Mouse (Mus musculus) heart, embryonic 10.5 days (tissue): ENCODE measurements around the gene Pdss2. TPM values are rescaled to one million over a fixed set of nuclear protein-coding genes. Genes with fewer than 3 reads are reported as not detected.

Experiments used
- DNase-seq: peaks from one replicate; pipeline ENCODE4 v3.0.0-alpha.2; 2017; ENCODE audit warnings: low spot score
- H3K27ac ChIP-seq: fragments of 300-500 bp; sonication (generic); 2 replicates; pipeline ENCODE4 v1.5.1; 2016; ENCODE audit warnings: mild to moderate bottlenecking
- H3K27me3 ChIP-seq: fragments of 300-500 bp; sonication (generic); 2 replicates; pipeline ENCODE4 v1.6.1; 2016; ENCODE audit warnings: mild to moderate bottlenecking; ENCODE audit not compliant: poor library complexity, insufficient read depth, severe bottlenecking
- H3K36me3 ChIP-seq: fragments of 300-500 bp; sonication (generic); 2 replicates; pipeline ENCODE4 v1.6.1; 2016; ENCODE audit warnings: mild to moderate bottlenecking, moderate library complexity
- H3K4me1 ChIP-seq: fragments of 300-500 bp; sonication (generic); 2 replicates; pipeline ENCODE4 v1.6.1; 2016; ENCODE audit warnings: mild to moderate bottlenecking
- H3K4me3 ChIP-seq: fragments of 300-500 bp; sonication (generic); 2 replicates; pipeline ENCODE4 v1.5.1; 2016; ENCODE audit warnings: mild to moderate bottlenecking, moderate library complexity
- H3K9me3 ChIP-seq: fragments of 300-500 bp; sonication (generic); 2 replicates; pipeline ENCODE4 v1.6.1; 2016; ENCODE audit warnings: mild to moderate bottlenecking, moderate library complexity
- WGBS: fragments of 180-500 bp; shearing (Covaris S2); methylation state at CpG from one replicate; pipeline ENCODE4 v1.1.7; 2016; 5-methylcytosine and 5-hydroxymethylcytosine counted together
- polyA plus RNA-seq: library from polyadenylated mRNA; unstranded; fragments of >200 nt; fragmentation: Nextera tagmentation; extraction: Ambion mirVana; gene quantifications from 2 replicates; pipeline ENCODE4 v1.2.1, GENCODE M21; 2016

Gene Pdss2
- polyA plus RNA-seq, 1 experiment from 2014 or later = 13.0 TPM

DNA sequence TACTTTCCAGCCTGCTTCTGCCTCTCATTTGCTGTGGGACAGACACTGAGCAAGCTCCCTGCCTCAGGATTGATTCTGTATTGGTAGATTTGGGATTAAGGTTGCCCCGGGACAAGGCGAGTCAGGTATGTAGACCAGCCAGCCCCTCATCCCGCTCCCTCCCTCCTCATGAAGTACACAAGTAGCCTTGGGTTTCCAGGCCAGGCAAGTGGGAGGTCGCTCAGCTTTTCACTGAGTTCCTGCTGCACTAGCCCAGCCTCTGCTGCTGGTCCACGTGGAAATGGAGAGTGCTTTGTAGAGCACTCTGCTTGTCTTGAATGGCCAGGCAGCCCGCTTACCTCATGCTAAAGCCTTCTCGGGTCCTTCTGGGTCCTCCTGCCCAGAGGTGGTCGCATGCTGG lies 268.7 kb downstream of the Pdss2 start:
- Histone ChIP-seq H3K27ac (peak overlapping the region; percentile 70), H3K36me3 (peaks cover 12% of the 10 kb centered on the region), H3K9me3 (no peaks in the 10 kb centered on the region), H3K4me3 (no peak overlapping the region), H3K27me3 (no peaks in the 10 kb centered on the region), H3K4me1 (peaks cover 40% of the 10 kb centered on the region)
- DNase-seq = no peak
- 57% methylated on average over 8 of the region's 8 CpGs for WGBS

DNA sequence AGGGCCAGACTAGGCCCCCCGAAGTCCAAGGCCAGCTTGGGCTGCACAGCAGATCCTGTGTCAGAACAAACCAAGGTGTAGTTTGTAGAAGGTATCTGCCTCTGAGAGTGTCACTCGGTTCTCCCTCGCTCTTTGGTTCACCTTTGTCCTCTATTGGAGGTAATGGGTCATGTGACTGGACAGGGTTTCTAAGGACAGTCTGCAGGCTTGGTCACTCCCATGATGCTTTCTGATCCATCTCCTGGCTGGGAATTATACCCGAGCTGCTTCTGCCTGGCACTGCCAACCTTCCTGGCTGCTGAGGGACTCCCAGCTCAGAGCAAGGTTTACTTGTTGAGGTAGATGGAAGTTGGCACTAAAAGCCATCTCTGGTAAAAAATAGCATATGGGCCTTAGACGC lies 269.6 kb downstream of the Pdss2 start:
- no peak for DNase-seq
- H3K4me1 ChIP-seq = peaks cover 37% of the 10 kb centered on the region
- H3K9me3 ChIP-seq = no peaks in the 10 kb centered on the region
- H3K4me3 ChIP-seq = no peak overlapping the region
- peak overlapping the region; percentile 70; the same call in 1 of the 2 replicates for H3K27ac ChIP-seq
- H3K27me3 ChIP-seq = no peaks in the 10 kb centered on the region
- 82% methylated on average over 5 of the region's 5 CpGs for WGBS
- peaks cover 20% of the 10 kb centered on the region for H3K36me3 ChIP-seq

DNA sequence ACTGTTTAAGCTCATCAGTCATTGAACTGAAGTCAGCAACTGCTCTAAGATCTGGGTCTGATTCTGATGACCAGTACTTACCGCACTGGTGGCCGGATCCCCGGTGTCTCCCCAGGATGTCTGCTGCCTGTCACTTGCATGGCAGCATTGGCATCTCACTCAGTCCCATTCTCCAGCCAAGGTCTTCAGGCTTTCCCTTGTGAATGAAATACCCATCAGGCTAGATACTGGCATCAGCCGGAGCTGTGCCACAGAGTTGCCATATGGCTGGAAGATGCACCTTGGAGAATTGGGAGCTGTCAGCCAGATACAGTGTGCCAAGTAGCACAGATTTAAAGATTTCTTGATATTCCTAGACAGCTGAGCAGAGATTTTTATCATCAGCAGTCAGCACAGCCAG lies 281.3 kb downstream of the Pdss2 start:
- WGBS = 96% methylated on average over 4 of the region's 4 CpGs
- H3K4me3 ChIP-seq = no peak overlapping the region
- no peak for DNase-seq
- no peaks in the 10 kb centered on the region for H3K9me3 ChIP-seq
- H3K4me1 ChIP-seq = no peaks in the 10 kb centered on the region
- H3K36me3 ChIP-seq = peaks cover 52% of the 10 kb centered on the region
- no peak overlapping the region for H3K27ac ChIP-seq
- no peaks in the 10 kb centered on the region for H3K27me3 ChIP-seq

DNA sequence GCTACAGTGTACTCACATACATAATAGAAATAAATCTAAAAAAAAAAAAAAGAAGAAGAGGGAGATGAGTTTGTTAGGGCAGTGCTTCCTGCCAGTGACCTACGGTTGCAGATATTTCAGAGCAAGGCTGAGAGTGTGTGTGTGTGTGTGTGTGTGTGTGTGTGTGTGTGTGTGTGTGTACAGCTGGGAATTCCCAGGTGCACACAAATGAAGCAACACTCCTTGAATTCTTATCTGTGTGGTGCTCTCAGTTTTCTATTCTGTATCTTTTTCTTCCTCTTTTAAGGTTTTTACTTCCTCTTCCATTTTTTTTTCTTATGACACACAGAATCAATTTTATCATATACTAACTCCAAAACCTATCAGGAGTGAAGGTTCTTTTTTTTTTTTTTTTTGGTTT lies 283.0 kb downstream of the Pdss2 start:
- Histone ChIP-seq H3K9me3 (no peaks in the 10 kb centered on the region), H3K4me1 (no peaks in the 10 kb centered on the region), H3K27ac (no peak overlapping the region), H3K27me3 (no peaks in the 10 kb centered on the region), H3K36me3 (peaks cover 43% of the 10 kb centered on the region), H3K4me3 (no peak overlapping the region)
- no peak for DNase-seq
- 72% methylated on average over 1 of the region's 1 CpGs for WGBS

DNA sequence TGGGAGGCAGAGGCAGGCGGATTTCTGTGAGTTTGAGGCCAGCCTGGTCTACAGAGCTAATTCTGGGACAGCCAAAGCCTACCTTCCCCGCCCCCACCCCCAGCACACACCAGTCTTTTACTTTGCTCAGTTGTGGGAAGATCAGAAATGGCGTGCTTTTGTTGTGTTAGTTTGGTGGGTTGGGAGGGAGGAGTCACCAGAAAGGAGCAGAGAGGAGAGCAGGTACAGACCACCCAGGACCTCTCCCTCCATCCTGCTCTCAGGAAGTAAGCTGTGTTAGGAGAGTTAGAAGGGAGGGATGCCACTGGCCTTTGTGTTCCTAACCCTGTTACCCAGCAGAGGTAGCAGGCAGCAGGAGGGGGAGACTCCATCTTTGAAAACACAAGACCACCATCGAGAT lies 285.8 kb downstream of the Pdss2 start:
- peaks cover 49% of the 10 kb centered on the region for H3K36me3 ChIP-seq
- 67% methylated on average over 4 of the region's 4 CpGs for WGBS
- no peak for DNase-seq
- no peaks in the 10 kb centered on the region for H3K27me3 ChIP-seq
- no peak overlapping the region for H3K27ac ChIP-seq
- H3K9me3 ChIP-seq = no peaks in the 10 kb centered on the region
- no peak overlapping the region for H3K4me3 ChIP-seq
- no peaks in the 10 kb centered on the region for H3K4me1 ChIP-seq

DNA sequence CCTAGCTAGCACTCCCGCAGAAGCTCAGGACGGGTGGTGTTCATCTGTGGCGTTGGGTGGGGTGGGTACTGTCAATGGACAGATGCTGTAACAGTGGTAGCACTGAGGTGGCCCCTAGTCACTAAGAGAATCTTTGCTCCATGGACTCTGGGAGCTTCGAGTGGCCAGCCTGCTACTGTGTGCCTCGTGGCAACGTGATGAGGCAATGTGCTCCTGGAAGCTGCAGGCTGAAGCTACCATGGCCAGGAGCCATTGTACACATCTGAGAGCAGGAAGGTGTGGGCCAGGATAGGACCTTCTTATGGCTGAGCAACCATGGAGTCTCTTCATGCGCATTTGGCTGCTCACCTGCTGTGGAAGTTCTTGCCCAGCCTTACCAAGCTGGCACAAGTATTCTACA lies 287.9 kb downstream of the Pdss2 start:
- 93% methylated on average over 7 of the region's 7 CpGs for WGBS

DNA sequence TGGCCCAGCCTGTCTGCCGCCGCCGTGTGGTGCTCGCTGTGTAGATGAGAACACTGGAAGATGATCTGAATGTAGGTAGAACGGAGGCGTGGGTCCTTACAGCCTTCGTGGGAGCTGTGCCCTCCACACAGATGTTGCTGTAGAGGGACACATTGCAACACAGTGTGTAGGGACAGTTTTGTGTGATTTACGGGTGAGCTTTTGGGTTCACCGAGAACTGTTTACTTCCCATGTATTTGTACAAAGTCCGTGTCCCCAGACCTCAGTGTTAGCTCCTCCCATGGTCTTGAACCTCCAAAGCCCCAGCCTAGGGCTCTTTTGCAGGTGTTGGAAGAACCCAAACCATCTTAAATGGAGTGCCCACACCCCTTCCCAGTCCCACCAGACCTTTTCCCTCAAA lies 291.7 kb downstream of the Pdss2 start:
- WGBS = 94% methylated on average over 10 of the region's 10 CpGs
- H3K27me3 ChIP-seq = no peaks in the 10 kb centered on the region
- H3K9me3 ChIP-seq = no peaks in the 10 kb centered on the region
- peaks cover 8% of the 10 kb centered on the region; the same call in 1 of the 2 replicates for H3K4me1 ChIP-seq
- no peak overlapping the region for H3K27ac ChIP-seq
- DNase-seq = no peak
- no peak overlapping the region for H3K4me3 ChIP-seq
- peaks cover 52% of the 10 kb centered on the region for H3K36me3 ChIP-seq

More for the DNA sequence above, 287.9 kb downstream of the Pdss2 start:
- no peak overlapping the region for H3K4me3 ChIP-seq
- H3K36me3 ChIP-seq = peaks cover 63% of the 10 kb centered on the region
- H3K27ac ChIP-seq = no peak overlapping the region
- H3K9me3 ChIP-seq = no peaks in the 10 kb centered on the region
- no peaks in the 10 kb centered on the region for H3K4me1 ChIP-seq
- no peak for DNase-seq
- no peaks in the 10 kb centered on the region for H3K27me3 ChIP-seq

Other genes with a start within 250 kb of the Pdss2 start
- 1.3 TPM in 2 replicates for gene Sobp, start 47.0 kb upstream of the Pdss2 start, polyA plus RNA-seq
- gene 9030612E09Rik, start 46.8 kb upstream of the Pdss2 start, polyA plus RNA-seq = 0.38 and 0.44 TPM in 2 replicates